Mouse (Mus musculus) gastrocnemius, postnatal 14 days (tissue): Measurements from ENCODE around the gene Cd40. TPM values are rescaled to one million over a fixed set of nuclear protein-coding genes. Genes with fewer than 3 reads are reported as not detected.

Source experiments
- DNase-seq: peaks from one replicate; pipeline ENCODE4 v3.0.0; 2021; ENCODE audit warnings: mixed read lengths
- intact Hi-C: fragments of 180-260 bp; cut with DNase I; formaldehyde crosslinking; loops from one replicate; pipeline ENCODE4 v1.15.1; 2025; ENCODE audit warnings: low total_unique reads
- total RNA-seq, 2 experiments: library from RNA; stranded (reverse); gene quantifications; 2 replicates each; pipeline ENCODE4 v1.2.3; 2021

Cd40 gene
- total RNA-seq, 2 experiments from 2014 or later = 1.1 to 1.2 TPM

- intact Hi-C loops = no loop called here
- DNase-seq = no peak
Measured at GRCm38 (mm10) chr2:165091433-165091965, 36.1 kb downstream of the Cd40 start.

- intact Hi-C loops = no loop called here
- DNase-seq = no peak
Measured at GRCm38 (mm10) chr2:165092393-165092792, 37.0 kb downstream of the Cd40 start.

- DNase-seq = no peak
- intact Hi-C loops = no loop called here
Measured at GRCm38 (mm10) chr2:165096367-165096766, 40.9 kb downstream of the Cd40 start.

GRCm38 (mm10) chr2:165098861-165099260 lies 43.4 kb downstream of the Cd40 start:
- intact Hi-C loops = no loop called here
- no peak for DNase-seq

- intact Hi-C loops = no loop called here
- DNase-seq = no peak
Measured at GRCm38 (mm10) chr2:165100749-165101148, 45.3 kb downstream of the Cd40 start.

GRCm38 (mm10) chr2:165102920-165103319 lies 47.5 kb downstream of the Cd40 start:
- DNase-seq = no peak
- intact Hi-C loops = no loop called here

- DNase-seq = no peak
- intact Hi-C loops = no loop called here
Measured at GRCm38 (mm10) chr2:165105513-165106079, 50.2 kb downstream of the Cd40 start.

GRCm38 (mm10) chr2:165106585-165106984 lies 51.2 kb downstream of the Cd40 start:
- DNase-seq = no peak
- intact Hi-C loops = no loop called here

- peak; percentile 89 for DNase-seq
- intact Hi-C loops = no loop called here
Measured at GRCm38 (mm10) chr2:165112149-165112548, 56.7 kb downstream of the Cd40 start.

GRCm38 (mm10) chr2:165113733-165114132 lies 58.3 kb downstream of the Cd40 start:
- intact Hi-C loops = no loop called here
- no peak for DNase-seq

- DNase-seq = no peak
- intact Hi-C loops = no loop called here
Measured at GRCm38 (mm10) chr2:165120765-165121164, 65.3 kb downstream of the Cd40 start.

GRCm38 (mm10) chr2:165121206-165121840 lies 65.9 kb downstream of the Cd40 start:
- intact Hi-C loops = no loop called here
- DNase-seq = no peak

Other genes starting within 250 kb of the Cd40 start
- gene Zswim1, start 232.9 kb upstream of the Cd40 start, total RNA-seq = 1 to 10 TPM; 3.3 to 4.6 TPM
- gene Spata25, start 227.1 kb upstream of the Cd40 start, total RNA-seq = under 1 TPM in 1 of 2 experiments, not detected in 1; 0.49 TPM
- 10 to 100 TPM; 51.4 to 55.2 TPM for gene Ctsa, start 222.8 kb upstream of the Cd40 start, total RNA-seq
- 10 to 100 TPM; 44.8 to 49.4 TPM for gene Neurl2, start 222.2 kb upstream of the Cd40 start, total RNA-seq
- 10 to 100 TPM; 19.9 to 22.8 TPM for gene Pltp, start 197.9 kb upstream of the Cd40 start, total RNA-seq
- gene Pcif1, start 176.3 kb upstream of the Cd40 start, total RNA-seq = 10 to 100 TPM; 22.2 to 26.6 TPM
- gene Zfp335, start 143.9 kb upstream of the Cd40 start, total RNA-seq = 1 to 10 TPM; 8.4 TPM
- gene Mmp9, start 114.8 kb upstream of the Cd40 start, total RNA-seq = 1 to 10 TPM in 1 of 2 experiments, under 1 TPM in 1; 0.95 to 1.2 TPM
- gene Slc12a5, start 94.8 kb upstream of the Cd40 start, total RNA-seq = 1 to 10 TPM in 1 of 2 experiments, under 1 TPM in 1; 0.55 to 1.0 TPM
- 10 to 100 TPM; 12.3 TPM for gene Ncoa5, start 20.8 kb upstream of the Cd40 start, total RNA-seq
- gene 1700025C18Rik, start 35.1 kb downstream of the Cd40 start, total RNA-seq = not detected
- under 1 TPM; 0.13 to 0.18 TPM for gene Cdh22, start 179.2 kb downstream of the Cd40 start, total RNA-seq
- 10 to 100 TPM; 16.4 to 16.8 TPM for gene Slc35c2, start 232.2 kb downstream of the Cd40 start, total RNA-seq